Comparison of ENCODE assay signal across 17 mouse cellular contexts in the genomic region with DNA sequence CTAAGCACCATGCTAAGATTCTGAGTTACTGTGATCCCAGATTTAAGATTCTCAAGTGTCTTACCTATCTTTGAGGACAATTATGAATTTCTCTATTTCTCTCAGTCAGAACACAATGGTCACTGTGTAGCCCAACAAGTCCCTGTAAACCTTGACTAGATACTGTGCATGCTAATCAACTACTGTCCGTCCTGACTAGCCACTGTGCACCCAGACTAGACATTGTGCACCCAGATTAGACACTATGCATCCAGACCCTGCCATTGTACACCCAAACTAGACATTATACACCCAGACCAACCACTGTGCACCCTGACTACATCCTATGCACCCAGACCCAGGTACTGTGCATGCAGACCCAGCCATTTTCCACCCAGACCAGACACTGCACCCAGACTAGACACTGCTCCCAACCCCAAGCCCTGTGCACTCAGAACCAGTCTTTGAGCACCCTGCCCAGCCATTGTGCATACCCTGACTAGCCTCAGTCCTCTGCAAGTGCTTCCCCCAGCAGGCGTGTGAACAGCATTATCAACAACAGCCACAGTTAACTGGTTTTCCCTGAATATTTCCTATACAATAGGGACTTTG.
DNase-seq lines count a peak whose midpoint lies in the region; ATAC-seq and TF ChIP-seq lines count a peak whose summit lies in the region.
"Had no signal": no experiment of that assay in that cellular context is flagged by ENCODE, and none has a peak within 500 bp of the region (broad histone marks: within the 10 kb centered on the region; RNA-seq: fewer than 3 reads in every experiment).

No protein-coding gene starts in this region.

- H3K4me3 ChIP-seq in hindbrain, embryonic 11.5 days (ENCODE audit: low read depth, low read length) = no peak overlapping the region
- H3K4me3 ChIP-seq in hindbrain, embryonic 10.5 days = no peak overlapping the region
- no peak overlapping the region for H3K4me3 ChIP-seq in limb, embryonic 12.5 days (replicated peaks)
- H3K4me3 ChIP-seq in limb, embryonic 10.5 days = no peak overlapping the region
- H3K4me3 ChIP-seq in midbrain, embryonic 13.5 days (replicated peaks) = no peak overlapping the region
- no peak overlapping the region for H3K4me3 ChIP-seq in midbrain, embryonic 15.5 days
- no peak overlapping the region for H3K4me3 ChIP-seq in midbrain, postnatal 0 days (ENCODE audit: low read depth, low read length)
- H3K4me3 ChIP-seq: forebrain, embryonic 10.5 days; gastrocnemius, adult 2 months; heart, embryonic 15.5 days; kidney, embryonic 15.5 days had no signal

- no peaks in the 10 kb centered on the region for H3K36me3 ChIP-seq in hindbrain, embryonic 11.5 days (ENCODE audit: control insufficient read depth, insufficient read depth, low read length)
- H3K36me3 ChIP-seq in hindbrain, embryonic 10.5 days = no peaks in the 10 kb centered on the region
- no peaks in the 10 kb centered on the region for H3K36me3 ChIP-seq in limb, embryonic 12.5 days
- H3K36me3 ChIP-seq in limb, embryonic 10.5 days = no peaks in the 10 kb centered on the region
- H3K36me3 ChIP-seq in midbrain, embryonic 13.5 days = no peaks in the 10 kb centered on the region
- no peaks in the 10 kb centered on the region for H3K36me3 ChIP-seq in midbrain, embryonic 15.5 days (replicated peaks)
- H3K36me3 ChIP-seq in midbrain, postnatal 0 days (ENCODE audit: insufficient read depth, low read length) = no peaks in the 10 kb centered on the region
- H3K36me3 ChIP-seq: forebrain, embryonic 10.5 days; G1E; heart, embryonic 15.5 days; kidney, embryonic 15.5 days had no signal

- TF ChIP-seq CTCF in midbrain, postnatal 0 days (IDR thresholded peaks at IDR 0.05) = no peak

- H3K4me1 ChIP-seq in hindbrain, embryonic 11.5 days (replicated peaks; ENCODE audit: control insufficient read depth, insufficient read depth, low read length) = no peaks in the 10 kb centered on the region
- H3K4me1 ChIP-seq in hindbrain, embryonic 10.5 days (replicated peaks) = 0 out of 2 replicates have a peak, but pooled peaks cover 3% of the 10 kb centered on the region
- H3K4me1 ChIP-seq in limb, embryonic 12.5 days (replicated peaks) = peaks cover 4% of the 10 kb centered on the region
- H3K4me1 ChIP-seq in limb, embryonic 10.5 days = 0 out of 2 replicates have a peak, but pooled peaks cover 4% of the 10 kb centered on the region
- H3K4me1 ChIP-seq in midbrain, embryonic 13.5 days (replicated peaks) = no peaks in the 10 kb centered on the region
- H3K4me1 ChIP-seq in midbrain, embryonic 15.5 days = no peaks in the 10 kb centered on the region
- no peaks in the 10 kb centered on the region for H3K4me1 ChIP-seq in midbrain, postnatal 0 days (ENCODE audit: insufficient read depth, low read length)
- H3K4me1 ChIP-seq: forebrain, embryonic 10.5 days had no signal

- WGBS in hindbrain, embryonic 11.5 days = 71% methylated on average over 2 of the region's 2 CpGs
- 80% methylated on average over 2 of the region's 2 CpGs for WGBS in hindbrain, embryonic 10.5 days
- WGBS in limb, embryonic 12.5 days = 82% methylated on average over 2 of the region's 2 CpGs
- 84% methylated on average over 2 of the region's 2 CpGs for WGBS in limb, embryonic 10.5 days
- WGBS in midbrain, embryonic 13.5 days = 88% methylated on average over 2 of the region's 2 CpGs
- 78% methylated on average over 2 of the region's 2 CpGs for WGBS in midbrain, embryonic 15.5 days
- WGBS in midbrain, postnatal 0 days = 89% methylated on average over 2 of the region's 2 CpGs

- H3K9ac ChIP-seq in hindbrain, embryonic 11.5 days (ENCODE audit: low read depth, low read length) = no peak overlapping the region
- H3K9ac ChIP-seq in limb, embryonic 12.5 days (replicated peaks) = no peak overlapping the region
- no peak overlapping the region for H3K9ac ChIP-seq in midbrain, embryonic 13.5 days (replicated peaks)
- no peak overlapping the region for H3K9ac ChIP-seq in midbrain, embryonic 15.5 days
- no peak overlapping the region for H3K9ac ChIP-seq in midbrain, postnatal 0 days (replicated peaks; ENCODE audit: low read length, poor library complexity, severe bottlenecking)
- H3K9ac ChIP-seq: heart, embryonic 15.5 days; kidney, embryonic 15.5 days; liver, postnatal 0 days had no signal

- no peak overlapping the region for H3K27ac ChIP-seq in hindbrain, embryonic 11.5 days (ENCODE audit: low read depth, low read length)
- no peak overlapping the region for H3K27ac ChIP-seq in hindbrain, embryonic 10.5 days
- no peak overlapping the region for H3K27ac ChIP-seq in limb, embryonic 12.5 days
- no peak overlapping the region for H3K27ac ChIP-seq in limb, embryonic 10.5 days
- no peak overlapping the region for H3K27ac ChIP-seq in midbrain, embryonic 13.5 days
- no peak overlapping the region for H3K27ac ChIP-seq in midbrain, embryonic 15.5 days
- no peak overlapping the region for H3K27ac ChIP-seq in midbrain, postnatal 0 days (ENCODE audit: low read depth, low read length)
- H3K27ac ChIP-seq: forebrain, embryonic 10.5 days; heart, embryonic 15.5 days had no signal

- no peaks in the 10 kb centered on the region for H3K9me3 ChIP-seq in hindbrain, embryonic 11.5 days (ENCODE audit: control insufficient read depth, low read length)
- H3K9me3 ChIP-seq in hindbrain, embryonic 10.5 days = no peaks in the 10 kb centered on the region
- no peaks in the 10 kb centered on the region for H3K9me3 ChIP-seq in limb, embryonic 12.5 days
- no peaks in the 10 kb centered on the region for H3K9me3 ChIP-seq in limb, embryonic 10.5 days (replicated peaks)
- H3K9me3 ChIP-seq in midbrain, embryonic 13.5 days = no peaks in the 10 kb centered on the region
- no peaks in the 10 kb centered on the region for H3K9me3 ChIP-seq in midbrain, embryonic 15.5 days
- H3K9me3 ChIP-seq in midbrain, postnatal 0 days (ENCODE audit: low read length) = no peaks in the 10 kb centered on the region
- H3K9me3 ChIP-seq: forebrain, embryonic 10.5 days; heart, embryonic 15.5 days; kidney, embryonic 15.5 days had no signal

- no peak overlapping the region for H3K4me2 ChIP-seq in hindbrain, embryonic 11.5 days (replicated peaks; ENCODE audit: low read depth, low read length)
- no peak overlapping the region for H3K4me2 ChIP-seq in limb, embryonic 12.5 days
- no peak overlapping the region for H3K4me2 ChIP-seq in midbrain, embryonic 13.5 days (replicated peaks)
- no peak overlapping the region for H3K4me2 ChIP-seq in midbrain, embryonic 15.5 days
- H3K4me2 ChIP-seq in midbrain, postnatal 0 days (ENCODE audit: low read depth, low read length, poor library complexity, severe bottlenecking) = no peak overlapping the region
- H3K4me2 ChIP-seq: heart, embryonic 15.5 days; kidney, embryonic 15.5 days; liver, embryonic 11.5 days had no signal

- no peaks in the 10 kb centered on the region for H3K27me3 ChIP-seq in hindbrain, embryonic 11.5 days (ENCODE audit: control insufficient read depth, insufficient read depth, low read length)
- no peaks in the 10 kb centered on the region for H3K27me3 ChIP-seq in hindbrain, embryonic 10.5 days (ENCODE audit: insufficient read depth, poor library complexity, severe bottlenecking)
- no peaks in the 10 kb centered on the region; the same call in 1 of the 2 replicates for H3K27me3 ChIP-seq in limb, embryonic 12.5 days
- H3K27me3 ChIP-seq in limb, embryonic 10.5 days (ENCODE audit: low read depth, poor library complexity, severe bottlenecking) = 0 out of 2 replicates have a peak, but pooled peaks cover 3% of the 10 kb centered on the region
- no peaks in the 10 kb centered on the region for H3K27me3 ChIP-seq in midbrain, embryonic 13.5 days
- no peaks in the 10 kb centered on the region for H3K27me3 ChIP-seq in midbrain, embryonic 15.5 days (replicated peaks)
- no peaks in the 10 kb centered on the region for H3K27me3 ChIP-seq in midbrain, postnatal 0 days (ENCODE audit: insufficient read depth, low read length)
- H3K27me3 ChIP-seq: CH12.LX; heart, embryonic 15.5 days; kidney, embryonic 15.5 days; Patski had no signal

- DNase-seq in hindbrain, embryonic 11.5 days (ENCODE audit: low spot score) = no peak
- no peak for DNase-seq in hindbrain, embryonic 10.5 days (ENCODE audit: low spot score)
- DNase-seq in limb, embryonic 10.5 days (ENCODE audit: low spot score) = no peak
- DNase-seq in midbrain, postnatal 0 days (ENCODE audit: low spot score) = no peak
- no peak for DNase-seq in layer of hippocampus, postnatal 36 days
- DNase-seq: gastrocnemius, adult 2 months; liver, postnatal 0 days had no signal

- ATAC-seq in hindbrain, embryonic 11.5 days (ENCODE audit: low FRiP score) = peak; percentile 25; the same call in 1 of the 2 replicates
- ATAC-seq in limb, embryonic 12.5 days (ENCODE audit: insufficient number of reproducible peaks, insufficient read depth, low FRiP score, low TSS enrichment, low read depth) = peak; percentile 56; the same call in 1 of the 2 replicates
- ATAC-seq in midbrain, embryonic 13.5 days = peak; percentile 56; the same call in 1 of the 2 replicates
- ATAC-seq in midbrain, embryonic 15.5 days (replicated peaks) = no peak
- ATAC-seq in midbrain, postnatal 0 days (ENCODE audit: low FRiP score) = 0 out of 2 replicates have a peak, but pooled peaks have one; percentile 38
- ATAC-seq: liver, postnatal 0 days had no signal
